Mouse (Mus musculus) C2C12 (cell line): ENCODE results near the gene Ggcx.
"Not testable (repeated sequence)": the region's sequence is repeated elsewhere in the genome, so short reads cannot be mapped to it uniquely, and the experiment has no call there.

Source experiments
- CTCF ChIP-seq: IDR thresholded peaks from one replicate; pipeline ENCODE4 v1.5.1; 2011; ENCODE audit not compliant: control insufficient read depth, insufficient read depth, insufficient read length
- USF1 ChIP-seq: IDR thresholded peaks from one replicate; pipeline ENCODE4 v1.6.1; 2011; ENCODE audit warnings: low read depth, mild to moderate bottlenecking, control low read depth, moderate library complexity

DNA sequence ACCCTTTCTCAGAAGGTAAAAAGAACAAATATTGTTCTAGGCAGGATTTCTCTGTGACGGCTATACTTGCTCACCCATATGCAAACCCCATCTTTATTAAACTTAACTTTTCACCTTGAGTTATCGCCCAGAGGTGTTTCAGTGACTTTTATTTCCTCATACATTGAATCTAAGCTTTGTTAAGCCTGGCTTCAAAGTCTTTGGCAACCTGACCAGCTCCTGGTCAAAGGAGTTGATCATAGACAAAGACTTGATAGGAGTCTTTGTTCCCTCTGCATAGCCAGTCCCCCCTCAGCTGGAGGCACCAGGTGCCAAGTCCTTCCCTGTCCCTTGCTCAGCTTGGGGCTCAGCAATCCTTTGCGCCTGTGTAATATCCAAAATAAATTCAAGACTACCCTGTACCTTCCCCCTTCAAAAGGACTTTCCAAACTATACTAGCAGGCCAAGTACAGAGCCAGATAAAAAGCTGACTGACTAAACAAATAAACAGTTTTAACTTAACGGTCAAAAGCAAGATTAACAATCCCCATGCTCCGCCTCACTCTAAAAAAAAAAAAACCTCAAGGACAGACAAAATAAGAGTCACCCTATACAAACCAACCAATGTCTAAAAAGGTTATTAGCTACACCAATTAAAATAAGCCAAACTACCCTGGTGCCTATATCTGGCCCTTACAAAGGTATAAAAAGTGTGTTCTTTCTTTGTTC is 48.6 kb downstream of the Ggcx start:
- TF ChIP-seq CTCF, USF1: not testable (repeated sequence)
